Mouse (Mus musculus) bone marrow, adult 2 months (tissue): ENCODE measurements at regions not wholly inside any gene's neighbourhood (a gene's known extent, or its start where the extent isn't known, plus 50 kb on each side); places are given as distances from the start of the nearest gene placed in this dataset.

ENCODE experiments used
- CTCF ChIP-seq: fragments of 200-500 bp; IDR thresholded peaks from 2 replicates; pipeline ENCODE4 v1.5.1; 2011; ENCODE audit warnings: low read length, control low read depth; ENCODE audit not compliant: control insufficient read depth, insufficient read depth
- POLR2A ChIP-seq: fragments of 200-500 bp; IDR thresholded peaks from 2 replicates; pipeline ENCODE4 v1.6.1; 2011; ENCODE audit warnings: low read depth, mild to moderate bottlenecking, control low read depth, low read length, borderline replicate concordance; ENCODE audit not compliant: control insufficient read depth

- TF ChIP-seq CTCF (no peak), POLR2A (no peak)
Measured at GRCm38 (mm10) chr5:132826009-132826408, 282.9 kb upstream of the Auts2 start.
